Mouse (Mus musculus) cerebellum, postnatal 4 days (tissue): ENCODE results near the gene Adcy4.

ENCODE experiments used
- DNase-seq, 2 experiments: peaks; one replicate each; pipeline ENCODE4 v3.0.0; 2022; ENCODE audit warnings: low spot score in 2 of 2, mixed read lengths in 1 of 2

The Adcy4 gene

GRCm38 (mm10) chr14:55720666-55721065 lies 63.2 kb downstream of the Adcy4 start:
- DNase-seq = no peak

- no peak for DNase-seq
These were observed 64.2 kb downstream of the Adcy4 start for GRCm38 (mm10) chr14:55719737-55720136.
